Mouse (Mus musculus) testis, adult 2 months (tissue): Measurements from ENCODE around the gene Nr2e3. TPM values are rescaled to one million over a fixed set of nuclear protein-coding genes. Genes with fewer than 3 reads are reported as not detected.

Experiments
- H3K27ac ChIP-seq: fragments of 200-500 bp; 2 replicates; pipeline ENCODE4 v1.5.1; 2012; ENCODE audit warnings: low read depth, low read length; ENCODE audit not compliant: control insufficient read depth, insufficient read depth
- H3K27me3 ChIP-seq: fragments of 200-500 bp; 2 replicates; pipeline ENCODE4 v1.6.1; 2012; ENCODE audit warnings: mild to moderate bottlenecking, low read length, moderate library complexity; ENCODE audit not compliant: control insufficient read depth, insufficient read depth
- H3K36me3 ChIP-seq: fragments of 200-500 bp; 2 replicates; pipeline ENCODE4 v1.6.1; 2012; ENCODE audit warnings: mild to moderate bottlenecking, low read length; ENCODE audit not compliant: control insufficient read depth, insufficient read depth
- H3K4me1 ChIP-seq: fragments of 200-500 bp; 2 replicates; pipeline ENCODE4 v1.6.1; 2012; ENCODE audit warnings: low read length; ENCODE audit not compliant: control insufficient read depth, insufficient read depth
- H3K4me3 ChIP-seq: fragments of 200-500 bp; 2 replicates; pipeline ENCODE4 v1.5.1; 2012; ENCODE audit warnings: low read depth, mild to moderate bottlenecking, low read length, moderate library complexity, mixed read lengths; ENCODE audit not compliant: control insufficient read depth
- CTCF ChIP-seq: fragments of 200-500 bp; IDR thresholded peaks from 2 replicates; pipeline ENCODE4 v1.5.1; 2012; ENCODE audit warnings: low read depth, mild to moderate bottlenecking, inconsistent platforms, low read length, moderate library complexity; ENCODE audit not compliant: control insufficient read depth, insufficient read depth, insufficient replicate concordance
- POLR2A ChIP-seq: fragments of 200-500 bp; IDR thresholded peaks from 2 replicates; pipeline ENCODE4 v1.6.1; 2012; ENCODE audit warnings: low read depth, mild to moderate bottlenecking, inconsistent platforms, low read length, moderate library complexity; ENCODE audit not compliant: control insufficient read depth
- polyA plus RNA-seq: library from polyadenylated mRNA; depleted of rRNA; stranded (reverse); fragments of >200 nt; gene quantifications from 2 replicates; pipeline ENCODE4 v1.2.3, GENCODE M21; 2012; rRNA removed

Gene Nr2e3
- not detected in 2 replicates for polyA plus RNA-seq

- H3K27ac ChIP-seq, result peak within 1 kb of the TSS; percentile 29
- no peaks in the 10 kb centered on the region for H3K27me3 ChIP-seq
- H3K4me3 ChIP-seq, result peak within 1 kb of the TSS; percentile 84
- no peaks in the 10 kb centered on the region for H3K36me3 ChIP-seq
- H3K4me1 ChIP-seq, result peaks cover 17% of the 10 kb centered on the region
- TF ChIP-seq CTCF, result no peak
- no peak for TF ChIP-seq POLR2A
Measured at GRCm38 (mm10) chr9:59960559-59960958, at the start of gene Nr2e3. Nr2e3 (minus strand) TSS chr9:59960659.

GRCm38 (mm10) chr9:60008936-60009335, 48.5 kb upstream of the Nr2e3 start:
- no peak for TF ChIP-seq CTCF
- TF ChIP-seq POLR2A, result no peak

DNA sequence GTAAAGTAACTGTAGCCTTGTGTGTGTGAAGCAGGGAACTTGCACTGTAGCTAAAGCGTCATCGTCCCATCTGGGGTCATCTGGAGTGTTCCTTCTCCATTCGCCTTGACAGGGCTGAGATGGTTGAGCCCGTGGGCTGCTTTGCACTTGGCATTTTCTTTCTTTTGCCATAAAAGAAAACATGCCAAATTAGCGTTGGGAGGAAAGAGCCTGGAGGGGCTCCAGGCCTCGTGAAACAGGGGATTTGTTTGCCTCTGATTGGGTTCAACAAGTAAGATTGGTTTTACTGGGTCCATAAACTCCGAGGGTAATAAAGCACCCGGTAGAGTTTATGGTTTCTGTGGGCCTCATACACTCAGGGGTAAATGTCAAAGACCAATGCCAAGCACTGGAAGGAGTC, 41.9 kb upstream of the Nr2e3 start:
- no peaks in the 10 kb centered on the region for H3K36me3 ChIP-seq
- no peak overlapping the region for H3K4me3 ChIP-seq
- TF ChIP-seq POLR2A (no peak), CTCF (no peak)
- H3K27ac ChIP-seq, result no peak overlapping the region
- H3K4me1 ChIP-seq, result no peaks in the 10 kb centered on the region
- no peaks in the 10 kb centered on the region for H3K27me3 ChIP-seq

More at GRCm38 (mm10) chr9:60008936-60009335, 48.5 kb upstream of the Nr2e3 start:
- H3K27ac ChIP-seq, result no peak overlapping the region
- no peak overlapping the region for H3K4me3 ChIP-seq
- no peaks in the 10 kb centered on the region for H3K27me3 ChIP-seq
- no peaks in the 10 kb centered on the region for H3K36me3 ChIP-seq
- no peaks in the 10 kb centered on the region for H3K4me1 ChIP-seq

- Histone ChIP-seq H3K36me3 (no peaks in the 10 kb centered on the region), H3K27ac (no peak overlapping the region), H3K4me3 (no peak overlapping the region), H3K27me3 (no peaks in the 10 kb centered on the region), H3K4me1 (no peaks in the 10 kb centered on the region)
- TF ChIP-seq POLR2A (no peak), CTCF (no peak)
Measured at GRCm38 (mm10) chr9:60001444-60001843, 41.0 kb upstream of the Nr2e3 start.

- TF ChIP-seq CTCF (no peak), POLR2A (no peak)
- no peaks in the 10 kb centered on the region for H3K36me3 ChIP-seq
- no peaks in the 10 kb centered on the region for H3K27me3 ChIP-seq
- no peaks in the 10 kb centered on the region for H3K4me1 ChIP-seq
- H3K27ac ChIP-seq, result no peak overlapping the region
- H3K4me3 ChIP-seq, result no peak overlapping the region
Measured at GRCm38 (mm10) chr9:59997725-59998124, 37.3 kb upstream of the Nr2e3 start.

GRCm38 (mm10) chr9:59991407-59991806, 30.9 kb upstream of the Nr2e3 start:
- no peaks in the 10 kb centered on the region for H3K36me3 ChIP-seq
- H3K27me3 ChIP-seq, result no peaks in the 10 kb centered on the region
- H3K4me1 ChIP-seq, result no peaks in the 10 kb centered on the region
- TF ChIP-seq CTCF (no peak), POLR2A (no peak)
- H3K4me3 ChIP-seq, result no peak overlapping the region
- no peak overlapping the region for H3K27ac ChIP-seq

- Histone ChIP-seq H3K4me3 (no peak overlapping the region), H3K4me1 (no peaks in the 10 kb centered on the region)
- no peak for TF ChIP-seq CTCF
- TF ChIP-seq POLR2A, result no peak
Measured at GRCm38 (mm10) chr9:59989864-59990263, 29.4 kb upstream of the Nr2e3 start.

More at GRCm38 (mm10) chr9:59989864-59990263, 29.4 kb upstream of the Nr2e3 start:
- Histone ChIP-seq H3K27ac (no peak overlapping the region), H3K36me3 (no peaks in the 10 kb centered on the region), H3K27me3 (no peaks in the 10 kb centered on the region)
